Mouse (Mus musculus) gonadal fat pad, adult 2 months (tissue): Measurements from ENCODE around the gene Jazf1. TPM values are rescaled to one million over a fixed set of nuclear protein-coding genes. Genes with fewer than 3 reads are reported as not detected.

ENCODE experiments used
- DNase-seq: peaks from one replicate; pipeline ENCODE4 v3.0.0-alpha.2; 2012; ENCODE audit warnings: low read depth
- polyA plus RNA-seq: library from polyadenylated mRNA; depleted of rRNA; stranded (reverse); fragments of >200 nt; gene quantifications from 2 replicates; pipeline ENCODE4 v1.2.3, GENCODE M21; 2012

Jazf1 gene
- polyA plus RNA-seq, 1 experiment: 5.8 TPM

DNA sequence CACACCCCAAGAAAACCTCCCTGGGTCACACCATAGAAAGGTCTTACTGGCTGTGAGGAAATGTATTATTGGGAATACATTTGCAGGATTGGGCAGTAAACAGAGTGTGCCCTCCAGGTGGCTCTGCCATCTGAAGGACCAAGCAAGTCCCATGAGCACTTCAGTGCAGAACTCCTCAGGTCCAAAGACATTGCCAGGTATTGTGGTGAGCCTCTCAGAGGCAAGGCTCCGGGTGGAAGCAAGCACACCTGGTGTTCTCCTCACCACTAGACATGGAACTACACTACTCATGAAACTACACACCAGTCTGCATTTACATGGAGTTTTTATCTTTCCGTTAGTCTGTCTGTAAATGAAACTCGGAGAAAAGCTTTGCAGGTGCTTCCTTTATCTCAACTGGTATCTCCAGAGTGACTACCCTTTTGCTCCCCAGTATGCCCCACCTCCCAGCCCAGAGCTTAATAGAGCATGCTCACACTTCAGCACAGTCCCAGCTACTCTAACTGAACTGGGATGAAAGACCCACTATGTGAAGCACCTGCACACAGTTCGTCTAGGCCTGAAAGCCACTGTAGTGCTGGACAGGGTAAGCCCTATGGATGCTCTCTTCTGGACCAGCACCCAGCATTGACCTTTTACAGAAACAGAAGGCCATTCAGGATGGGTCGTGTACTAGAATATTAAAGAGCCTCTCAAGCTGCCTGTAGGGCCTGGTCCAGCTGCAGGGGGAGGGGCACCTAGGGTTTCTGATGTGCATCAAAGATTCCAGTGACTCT lies 156.1 kb downstream of the Jazf1 start:
- no peak for DNase-seq

- no peak for DNase-seq
Observed at GRCm38 (mm10) chr6:52906801-52907200, 161.6 kb downstream of the Jazf1 start.

DNA sequence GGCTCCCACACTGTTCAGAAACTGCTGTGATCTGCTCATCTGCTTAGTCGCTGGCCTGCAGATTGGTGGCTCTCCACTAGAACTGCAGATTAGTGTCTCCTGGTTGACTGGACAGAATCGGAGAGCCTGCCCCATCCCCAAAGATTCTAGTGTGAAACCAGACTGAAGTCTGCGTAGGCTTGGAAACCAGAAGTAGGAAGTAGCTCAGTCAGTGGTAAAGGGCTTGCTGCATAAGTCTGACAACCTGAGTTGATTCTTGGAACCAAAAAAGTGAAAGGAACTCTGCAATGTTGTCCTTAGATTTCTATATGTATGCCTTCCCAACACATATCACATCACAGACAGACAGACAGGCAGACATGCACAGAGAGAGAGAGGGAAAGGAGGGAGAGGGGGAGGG lies 163.3 kb downstream of the Jazf1 start:
- no peak for DNase-seq

DNA sequence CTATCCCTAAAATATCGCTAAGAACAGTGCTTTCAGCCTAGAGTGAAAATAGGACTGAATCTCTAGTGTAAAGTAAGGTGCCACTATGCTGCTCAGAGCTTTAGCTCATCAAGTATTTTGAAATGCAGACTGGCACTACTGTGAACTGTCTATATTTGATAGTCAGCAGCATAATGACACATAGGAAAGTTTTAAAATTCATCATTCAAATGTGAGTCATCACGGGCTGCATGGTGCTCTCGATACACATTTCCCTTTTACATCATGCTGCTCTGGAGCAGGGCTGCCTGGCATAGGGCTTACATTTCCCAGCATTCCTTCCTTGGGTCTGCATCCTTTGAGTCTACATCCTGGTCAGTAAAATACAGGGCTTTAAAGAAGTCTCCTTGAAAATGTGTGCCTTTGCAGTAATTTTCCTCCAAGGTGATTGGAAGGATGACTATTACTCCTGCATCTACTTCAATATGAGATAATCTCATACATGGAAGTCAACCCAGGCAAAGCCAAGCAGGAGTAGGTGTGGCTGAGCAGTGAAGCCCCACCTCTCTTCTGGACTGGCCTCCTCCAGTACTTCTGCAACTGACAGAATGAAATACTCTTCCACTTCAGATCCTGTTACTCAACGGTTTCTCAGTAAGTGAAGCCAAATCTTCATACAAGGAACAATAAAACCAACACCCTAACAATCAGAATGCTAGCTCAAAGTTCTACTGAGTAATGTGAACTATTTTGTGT lies 165.0 kb downstream of the Jazf1 start:
- DNase-seq: no peak

DNA sequence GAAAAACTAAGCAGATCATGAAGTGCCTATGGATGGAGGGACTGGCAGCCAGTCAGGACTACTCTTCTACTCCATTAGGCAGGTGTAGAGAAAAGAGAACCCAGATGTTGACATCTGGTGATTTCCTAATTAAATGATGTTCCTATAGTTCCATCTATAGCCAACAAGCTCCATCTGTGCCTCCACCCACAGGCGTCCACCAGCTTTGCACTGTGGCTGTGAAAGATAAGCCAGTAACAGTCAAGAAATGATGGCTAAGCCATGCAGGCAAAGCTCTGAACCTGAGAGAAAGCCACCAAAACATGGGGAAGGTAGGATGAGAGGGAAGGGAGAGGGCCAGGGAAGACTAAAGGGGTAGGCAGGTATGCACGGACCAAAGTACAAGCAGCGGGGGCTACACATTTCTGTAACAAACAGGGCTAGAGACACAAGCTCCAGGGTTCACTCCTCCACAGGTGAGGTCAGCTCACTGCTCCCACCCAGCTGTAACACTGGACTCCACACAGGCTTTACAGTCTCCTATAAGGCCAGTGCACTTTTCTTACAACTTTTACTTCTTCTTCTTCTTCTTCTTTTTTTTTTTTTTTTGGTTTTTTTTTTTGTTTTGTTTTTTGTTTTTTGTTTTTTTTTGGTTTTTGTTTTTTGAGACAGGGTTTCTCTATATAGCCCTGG lies 168.7 kb downstream of the Jazf1 start:
- DNase-seq: no peak

DNA sequence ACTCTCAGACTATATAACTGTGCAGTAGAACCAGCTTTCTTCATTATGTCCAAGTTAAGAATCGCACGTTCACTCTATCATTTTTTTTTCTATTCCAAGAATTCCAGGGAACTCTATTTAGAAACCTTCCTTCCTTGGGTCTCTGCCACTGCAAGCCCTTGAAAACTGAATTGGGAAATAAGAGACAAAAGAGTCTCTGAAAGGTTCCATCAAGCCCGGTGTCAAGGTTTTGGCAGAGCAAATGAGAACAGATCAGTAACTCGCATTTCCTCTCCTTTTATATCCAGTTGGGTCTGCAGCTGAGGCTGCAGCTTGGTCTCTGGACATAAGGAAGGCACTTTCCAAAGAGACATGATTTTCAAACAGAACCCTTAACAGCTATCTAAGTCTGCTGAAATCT lies 173.4 kb downstream of the Jazf1 start:
- DNase-seq: no peak

GRCm38 (mm10) chr6:52894501-52894823 lies 174.0 kb downstream of the Jazf1 start:
- DNase-seq: no peak

- no peak for DNase-seq
Observed at GRCm38 (mm10) chr6:52893811-52894500, 174.5 kb downstream of the Jazf1 start.

DNA sequence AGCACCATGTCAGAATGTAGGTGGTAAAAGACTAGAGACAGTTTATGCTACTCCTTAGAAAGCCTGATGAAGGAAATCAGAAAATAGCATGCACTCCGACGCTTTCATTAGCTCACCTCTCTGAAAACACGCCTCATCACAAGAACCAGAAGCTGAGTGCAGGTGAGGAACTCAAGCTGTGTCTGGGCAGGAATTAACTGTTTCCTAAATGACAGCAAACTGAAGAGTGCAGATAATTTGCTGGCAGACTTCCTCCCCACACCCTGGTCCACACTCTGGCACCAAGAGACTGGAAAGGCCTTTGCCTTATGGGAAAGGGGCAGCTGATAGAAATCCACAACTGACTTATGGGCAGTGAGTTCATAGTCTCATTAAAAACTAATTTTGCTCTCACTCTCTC lies 175.5 kb downstream of the Jazf1 start:
- DNase-seq: no peak

- no peak for DNase-seq
Observed at GRCm38 (mm10) chr6:52887541-52888203, 180.8 kb downstream of the Jazf1 start.

- DNase-seq: no peak
Observed at GRCm38 (mm10) chr6:52883773-52884172, 184.7 kb downstream of the Jazf1 start.

DNA sequence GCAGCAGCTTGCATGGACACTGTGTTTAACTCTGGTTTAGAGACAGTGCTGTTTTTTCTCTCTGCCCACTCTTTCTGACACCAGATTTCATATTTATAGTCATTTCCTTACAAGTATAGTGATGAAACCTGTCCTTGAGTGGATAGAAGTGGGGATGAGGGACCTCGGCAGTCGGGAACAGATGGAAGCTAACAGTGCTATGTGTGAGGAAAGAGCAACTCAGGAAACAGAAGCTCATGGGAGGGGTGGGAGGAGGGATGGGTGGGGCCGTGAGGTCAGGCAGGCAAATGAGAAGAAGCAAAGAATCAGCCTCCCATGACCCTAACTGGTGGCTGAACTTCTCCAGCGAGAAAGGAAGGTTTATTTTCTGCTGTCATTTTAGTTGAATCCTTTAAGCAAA lies 191.3 kb downstream of the Jazf1 start:
- no peak for DNase-seq

DNA sequence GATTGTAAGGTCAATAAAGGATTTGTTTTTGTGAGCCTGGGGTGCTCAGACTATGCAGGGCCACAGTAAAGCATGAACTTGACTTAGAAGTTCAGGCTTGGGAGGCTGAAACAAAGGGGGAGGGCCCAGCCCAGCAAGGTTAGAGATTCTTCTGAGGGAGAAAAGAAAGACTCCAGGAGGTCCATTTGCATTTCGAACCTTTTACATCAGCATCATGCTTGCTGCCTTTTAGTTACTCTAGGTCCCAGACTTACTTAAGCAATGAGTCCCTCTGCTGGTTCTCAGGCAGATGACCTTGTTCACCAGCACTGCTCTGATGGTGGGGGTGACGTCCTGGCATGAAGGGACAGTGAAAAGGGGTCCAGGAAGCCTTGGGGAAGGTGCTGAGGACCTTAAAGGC lies 197.1 kb downstream of the Jazf1 start:
- DNase-seq: no peak

- no peak for DNase-seq
Observed at GRCm38 (mm10) chr6:52869252-52869651, 199.2 kb downstream of the Jazf1 start.

DNA sequence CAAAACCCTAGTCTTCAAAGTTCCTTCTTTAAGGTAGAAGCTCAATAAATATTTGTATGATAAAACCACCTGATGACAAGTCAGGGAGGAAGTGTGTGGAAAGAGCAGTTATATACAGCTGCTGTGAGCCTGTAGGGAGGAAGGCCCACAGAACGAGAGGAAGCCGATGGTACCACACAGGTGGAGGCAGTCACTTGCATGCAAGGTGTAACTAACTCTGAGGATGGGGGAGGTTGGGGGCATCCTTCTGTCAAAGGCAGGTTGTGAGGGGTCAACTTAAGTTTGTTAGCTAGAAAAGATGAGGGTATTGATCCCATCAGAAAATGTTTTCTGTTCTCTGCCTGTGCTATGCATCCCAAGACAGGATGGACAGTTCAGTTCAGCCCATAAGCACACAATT lies 200.1 kb downstream of the Jazf1 start:
- no peak for DNase-seq

GRCm38 (mm10) chr6:52861928-52862327 lies 206.5 kb downstream of the Jazf1 start:
- no peak for DNase-seq

GRCm38 (mm10) chr6:52861186-52861820 lies 207.1 kb downstream of the Jazf1 start:
- DNase-seq: peak; percentile 36

GRCm38 (mm10) chr6:52860713-52861112 lies 207.7 kb downstream of the Jazf1 start:
- no peak for DNase-seq

GRCm38 (mm10) chr6:52858911-52859431 lies 209.5 kb downstream of the Jazf1 start:
- DNase-seq: no peak

GRCm38 (mm10) chr6:52852404-52853107 lies 215.9 kb downstream of the Jazf1 start:
- no peak for DNase-seq
